Mouse (Mus musculus) heart, postnatal 0 days (tissue): ENCODE results near the gene Cnih4. TPM values are rescaled to one million over a fixed set of nuclear protein-coding genes. Genes with fewer than 3 reads are reported as not detected.

ENCODE experiments used
- ATAC-seq: fragments of 200-750 bp; cut with Nextera tagmentation; 2 replicates; pipeline ENCODE4 v1.8.0; 2017; ENCODE audit warnings: low read depth, moderate number of reproducible peaks, moderate library complexity; ENCODE audit not compliant: insufficient read depth
- DNase-seq: peaks from one replicate; pipeline ENCODE4 v3.0.0-alpha.2; 2016; ENCODE audit warnings: low spot score
- H3K27ac ChIP-seq: fragments of 300-500 bp; sonication (generic); 2 replicates; pipeline ENCODE4 v1.5.1; 2014; ENCODE audit warnings: low read depth, mild to moderate bottlenecking
- H3K27me3 ChIP-seq: fragments of 300-500 bp; sonication (generic); 2 replicates; pipeline ENCODE4 v1.6.1; 2014; ENCODE audit warnings: low read length, mixed read lengths; ENCODE audit not compliant: control insufficient read depth, insufficient read depth
- H3K36me3 ChIP-seq: fragments of 300-500 bp; sonication (generic); replicated peaks from 2 replicates; pipeline ENCODE4 v1.6.1; 2014; ENCODE audit warnings: low read length, mixed read lengths; ENCODE audit not compliant: control insufficient read depth, insufficient read depth
- H3K4me1 ChIP-seq: fragments of 300-500 bp; sonication (generic); 2 replicates; pipeline ENCODE4 v1.6.1; 2014; ENCODE audit warnings: antibody characterized with exemption; ENCODE audit not compliant: control insufficient read depth, insufficient read depth
- H3K4me2 ChIP-seq: fragments of 300-500 bp; sonication (generic); 2 replicates; pipeline ENCODE4 v1.6.1; 2014; ENCODE audit warnings: low read depth, mild to moderate bottlenecking, low read length, moderate library complexity
- H3K4me3 ChIP-seq: fragments of 300-500 bp; sonication (generic); 2 replicates; pipeline ENCODE4 v1.5.1; 2014; ENCODE audit warnings: low read depth, low read length
- H3K9ac ChIP-seq: fragments of 300-500 bp; sonication (generic); replicated peaks from 2 replicates; pipeline ENCODE4 v1.6.1; 2014; ENCODE audit warnings: low read depth, low read length, mixed read lengths
- H3K9me3 ChIP-seq: fragments of 300-500 bp; sonication (generic); replicated peaks from 2 replicates; pipeline ENCODE4 v1.6.1; 2016; ENCODE audit warnings: low read length; ENCODE audit not compliant: control insufficient read depth
- CTCF ChIP-seq: IDR thresholded peaks from 2 replicates; pipeline ENCODE4 v1.5.1; 2016; ENCODE audit warnings: antibody characterized with exemption, control low read depth, low read depth
- EP300 ChIP-seq: IDR thresholded peaks from 2 replicates; pipeline ENCODE4 v1.6.1; 2016; ENCODE audit warnings: antibody characterized with exemption, low read depth
- WGBS: fragments of 180-500 bp; shearing (Covaris S2); extraction: QIAGEN DNeasy Blood & Tissue Kit; methylation state at CpG from one replicate; pipeline ENCODE4 v1.1.7; 2014; 5-methylcytosine and 5-hydroxymethylcytosine counted together
- polyA plus RNA-seq: library from polyadenylated mRNA; unstranded; fragments of >200 nt; fragmentation: Nextera tagmentation; extraction: Ambion mirVana; gene quantifications from 2 replicates; pipeline ENCODE4 v1.2.1, GENCODE M21; 2015
- total RNA-seq: library from RNA; depleted of rRNA; stranded (reverse); fragments of >200 nt; gene quantifications from 2 replicates; pipeline ENCODE4 v1.2.3, GENCODE M21; 2014; ENCODE audit warnings: low replicate concordance

The Cnih4 gene
- total and polyA plus RNA-seq, 2 experiments from 2014 or later, result 26.2 to 123 TPM

DNA sequence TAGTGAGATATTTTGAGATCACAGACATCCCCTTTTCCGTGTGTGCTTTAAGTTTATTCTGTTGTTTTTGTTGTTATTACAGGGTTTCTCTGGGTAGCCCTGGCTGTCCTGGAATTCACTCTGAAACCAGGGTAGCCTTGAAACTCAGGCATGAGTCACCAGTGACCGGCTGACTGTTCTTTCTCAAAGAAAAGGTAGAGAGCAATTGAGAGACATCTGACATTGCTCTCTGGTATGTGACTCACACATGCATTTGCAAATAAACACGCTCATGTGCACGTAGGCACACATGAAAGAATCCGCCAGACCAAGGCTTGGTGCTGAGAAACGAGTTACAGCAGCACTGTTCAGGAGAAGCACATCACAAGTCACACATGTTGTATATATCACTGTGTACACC is 12.6 kb upstream of the Cnih4 start:
- TF ChIP-seq CTCF (no peak), EP300 (no peak)
- Histone ChIP-seq H3K4me2 (no peak overlapping the region), H3K4me1 (no peaks in the 10 kb centered on the region), H3K27me3 (no peaks in the 10 kb centered on the region), H3K36me3 (peaks cover 77% of the 10 kb centered on the region), H3K9me3 (no peaks in the 10 kb centered on the region), H3K4me3 (no peak overlapping the region), H3K9ac (no peak overlapping the region), H3K27ac (no peak overlapping the region)
- ATAC-seq (no peak), DNase-seq (no peak)
- 89% methylated on average over 6 of the region's 6 CpGs for WGBS

- no peak for TF ChIP-seq EP300
- no peak for TF ChIP-seq CTCF
- WGBS, result 89% methylated on average over 7 of the region's 7 CpGs
Observed at GRCm38 (mm10) chr1:181138730-181139129, 5.8 kb upstream of the Cnih4 start.

GRCm38 (mm10) chr1:181143609-181143949 is 914 bp upstream of the Cnih4 start:
- peak; percentile 7; the same call in 1 of the 2 replicates for ATAC-seq
- no peaks in the 10 kb centered on the region for H3K27me3 ChIP-seq
- peaks cover 24% of the 10 kb centered on the region; the same call in 1 of the 2 replicates for H3K36me3 ChIP-seq
- peak overlapping the region; percentile 68 for H3K9ac ChIP-seq
- H3K9me3 ChIP-seq, result no peaks in the 10 kb centered on the region
- peak overlapping the region; percentile 70 for H3K4me2 ChIP-seq
- WGBS, result under 1% methylated on average over 12 of the region's 12 CpGs
- TF ChIP-seq EP300, result no peak
- no peak for TF ChIP-seq CTCF
- peaks cover 7% of the 10 kb centered on the region for H3K4me1 ChIP-seq
- peak overlapping the region; percentile 89 for H3K27ac ChIP-seq
- DNase-seq, result no peak
- H3K4me3 ChIP-seq, result peak overlapping the region; percentile 89

More at GRCm38 (mm10) chr1:181138730-181139129, 5.8 kb upstream of the Cnih4 start:
- Histone ChIP-seq H3K4me1 (no peaks in the 10 kb centered on the region), H3K4me3 (no peak overlapping the region), H3K9ac (no peak overlapping the region), H3K36me3 (peaks cover 58% of the 10 kb centered on the region), H3K27ac (no peak overlapping the region), H3K27me3 (no peaks in the 10 kb centered on the region), H3K9me3 (no peaks in the 10 kb centered on the region), H3K4me2 (no peak overlapping the region)
- DNase-seq, result no peak
- no peak for ATAC-seq

- peak overlapping the region; percentile 68 for H3K9ac ChIP-seq
- ATAC-seq (no peak), DNase-seq (no peak)
- peaks cover 7% of the 10 kb centered on the region for H3K4me1 ChIP-seq
- no peaks in the 10 kb centered on the region for H3K27me3 ChIP-seq
- no peaks in the 10 kb centered on the region for H3K9me3 ChIP-seq
- peak overlapping the region; percentile 73 for H3K4me2 ChIP-seq
- H3K4me3 ChIP-seq, result peak overlapping the region; percentile 89
- H3K36me3 ChIP-seq, result peaks cover 12% of the 10 kb centered on the region; the same call in 1 of the 2 replicates
- peak overlapping the region; percentile 89 for H3K27ac ChIP-seq
- TF ChIP-seq CTCF, result no peak
- WGBS, result 7% methylated on average over 12 of the region's 12 CpGs
Observed at GRCm38 (mm10) chr1:181144966-181145365, 473 bp downstream of the Cnih4 start.

DNA sequence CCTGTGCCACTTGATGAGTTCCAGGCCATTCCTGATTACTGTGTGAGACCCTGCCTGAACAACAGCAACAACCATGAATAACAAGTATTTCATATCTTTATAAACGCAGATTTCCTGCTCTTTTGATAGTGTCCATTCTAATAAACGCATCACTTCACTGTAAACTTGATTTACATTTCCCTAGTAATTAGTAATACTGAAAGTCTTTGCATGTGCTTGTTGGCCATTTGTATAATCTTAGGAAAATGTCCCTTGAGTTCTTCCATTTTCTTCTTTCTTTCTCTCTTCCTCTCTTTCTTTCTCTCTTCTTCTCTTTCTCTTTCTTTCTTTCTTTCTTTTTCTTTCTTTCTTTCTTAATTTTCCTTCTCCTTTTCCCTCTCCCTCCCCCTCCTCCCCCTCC is 1.7 kb downstream of the Cnih4 start:
- WGBS, result 77% methylated on average over 2 of the region's 2 CpGs
- DNase-seq, result no peak

GRCm38 (mm10) chr1:181148540-181148939 is 4.0 kb downstream of the Cnih4 start:
- DNase-seq, result no peak
- no peak overlapping the region for H3K9ac ChIP-seq
- 64% methylated on average over 5 of the region's 5 CpGs for WGBS

More for the DNA sequence above, 1.7 kb downstream of the Cnih4 start:
- no peaks in the 10 kb centered on the region for H3K9me3 ChIP-seq
- H3K4me3 ChIP-seq, result no peak overlapping the region
- TF ChIP-seq EP300 (no peak), CTCF (no peak)
- H3K4me1 ChIP-seq, result peaks cover 7% of the 10 kb centered on the region
- no peak overlapping the region for H3K9ac ChIP-seq
- H3K27me3 ChIP-seq, result no peaks in the 10 kb centered on the region
- no peak for ATAC-seq
- no peak overlapping the region for H3K27ac ChIP-seq
- no peak overlapping the region for H3K4me2 ChIP-seq
- 0 out of 2 replicates have a peak, but pooled peaks cover 7% of the 10 kb centered on the region for H3K36me3 ChIP-seq

More at GRCm38 (mm10) chr1:181148540-181148939, 4.0 kb downstream of the Cnih4 start:
- H3K27me3 ChIP-seq, result no peaks in the 10 kb centered on the region
- no peak for ATAC-seq
- TF ChIP-seq CTCF (no peak), EP300 (no peak)
- no peak overlapping the region for H3K27ac ChIP-seq
- H3K4me2 ChIP-seq, result no peak overlapping the region
- no peaks in the 10 kb centered on the region for H3K9me3 ChIP-seq
- H3K36me3 ChIP-seq, result no peaks in the 10 kb centered on the region
- H3K4me1 ChIP-seq, result peaks cover 13% of the 10 kb centered on the region
- H3K4me3 ChIP-seq, result no peak overlapping the region
